Mouse (Mus musculus) embryonic facial prominence, embryonic 13.5 days (tissue): Measurements from ENCODE around the gene Pdia5. TPM values are rescaled to one million over a fixed set of nuclear protein-coding genes. Genes with fewer than 3 reads are reported as not detected.

ENCODE experiments used
- ATAC-seq: fragments of 200-750 bp; cut with Nextera tagmentation; 2 replicates; pipeline ENCODE4 v1.8.0; 2017; ENCODE audit warnings: low read depth; ENCODE audit not compliant: insufficient number of reproducible peaks, insufficient read depth, low FRiP score, low TSS enrichment
- H3K27ac ChIP-seq: fragments of 300-500 bp; sonication (generic); 2 replicates; pipeline ENCODE4 v1.5.1; 2015; ENCODE audit warnings: moderate library complexity, mild to moderate bottlenecking, inconsistent platforms
- H3K27me3 ChIP-seq: fragments of 300-500 bp; sonication (generic); 2 replicates; pipeline ENCODE4 v1.6.1; 2015; ENCODE audit warnings: mild to moderate bottlenecking, inconsistent platforms
- H3K36me3 ChIP-seq: fragments of 300-500 bp; sonication (generic); 2 replicates; pipeline ENCODE4 v1.6.1; 2015; ENCODE audit warnings: mild to moderate bottlenecking, inconsistent platforms
- H3K4me1 ChIP-seq: fragments of 300-500 bp; sonication (generic); 2 replicates; pipeline ENCODE4 v1.6.1; 2015; ENCODE audit warnings: inconsistent platforms
- H3K4me2 ChIP-seq: fragments of 300-500 bp; sonication (generic); 2 replicates; pipeline ENCODE4 v1.6.1; 2015; ENCODE audit warnings: moderate library complexity, mild to moderate bottlenecking, inconsistent platforms
- H3K4me3 ChIP-seq: fragments of 300-500 bp; sonication (generic); 2 replicates; pipeline ENCODE4 v1.5.1; 2015; ENCODE audit warnings: mild to moderate bottlenecking, inconsistent platforms
- H3K9ac ChIP-seq: fragments of 300-500 bp; sonication (generic); 2 replicates; pipeline ENCODE4 v1.6.1; 2015; ENCODE audit warnings: mild to moderate bottlenecking, inconsistent platforms
- H3K9me3 ChIP-seq: fragments of 300-500 bp; sonication (generic); 2 replicates; pipeline ENCODE4 v1.6.1; 2016; ENCODE audit warnings: inconsistent platforms
- WGBS: fragments of 180-500 bp; shearing (Covaris S2); methylation state at CpG from one replicate; pipeline ENCODE4 v1.1.7; 2015; ENCODE audit warnings: mixed read lengths; 5-methylcytosine and 5-hydroxymethylcytosine counted together
- polyA plus RNA-seq: library from polyadenylated mRNA; unstranded; fragments of >200 nt; fragmentation: Nextera tagmentation; extraction: Ambion mirVana; gene quantifications from 2 replicates; pipeline ENCODE4 v1.2.1, GENCODE M21; 2015

Gene Pdia5
- polyA plus RNA-seq, 1 experiment from 2014 or later, result 33.3 TPM

DNA sequence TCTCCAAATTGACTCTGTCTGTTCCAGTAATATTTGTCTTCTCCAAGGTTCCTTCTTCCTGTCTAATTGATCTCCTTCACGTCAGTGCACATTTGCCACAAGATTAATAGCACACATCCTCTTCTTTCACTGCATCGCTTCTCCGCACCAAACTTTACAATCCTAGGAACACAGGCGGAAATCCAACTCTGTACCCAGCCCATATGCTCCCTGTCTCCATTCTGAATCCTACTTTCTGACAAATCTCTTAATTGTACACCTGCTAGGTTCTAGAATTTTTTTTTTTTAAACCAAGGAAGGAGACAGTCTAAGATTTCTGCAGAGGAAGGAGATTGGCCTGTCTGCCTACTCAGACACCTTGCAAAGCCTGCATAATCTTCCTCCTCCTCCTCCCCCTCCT is 59.1 kb downstream of the Pdia5 start:
- no peak overlapping the region for H3K4me3 ChIP-seq
- no peak overlapping the region for H3K27ac ChIP-seq
- H3K36me3 ChIP-seq, result peaks cover 41% of the 10 kb centered on the region
- no peaks in the 10 kb centered on the region for H3K27me3 ChIP-seq
- H3K9ac ChIP-seq, result no peak overlapping the region
- WGBS, result 82% methylated on average over 4 of the region's 4 CpGs
- H3K4me2 ChIP-seq, result no peak overlapping the region
- no peaks in the 10 kb centered on the region for H3K9me3 ChIP-seq
- no peak for ATAC-seq
- no peaks in the 10 kb centered on the region for H3K4me1 ChIP-seq

DNA sequence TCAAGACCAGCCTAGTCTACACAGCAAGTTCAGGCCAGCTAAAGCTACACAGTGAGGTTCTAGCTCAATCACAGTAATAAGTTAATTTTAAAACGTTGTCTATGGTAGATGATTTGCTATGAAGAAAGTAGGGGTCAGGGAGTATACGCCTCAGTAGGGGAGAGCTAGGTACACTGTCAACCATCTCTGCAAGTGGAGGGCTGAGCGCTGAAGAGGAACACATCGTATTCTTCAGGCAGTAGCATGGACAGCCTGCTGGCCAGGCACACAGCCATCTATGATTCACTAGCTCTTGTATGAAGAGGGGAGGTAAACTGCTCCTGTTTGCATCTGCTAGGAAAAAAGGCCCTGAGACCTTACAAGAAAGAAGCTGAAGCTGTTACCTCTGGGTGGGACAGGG is 65.7 kb downstream of the Pdia5 start:
- WGBS, result 90% methylated on average over 4 of the region's 4 CpGs
- Histone ChIP-seq H3K36me3 (peaks cover 9% of the 10 kb centered on the region), H3K9ac (no peak overlapping the region), H3K9me3 (no peaks in the 10 kb centered on the region), H3K27ac (no peak overlapping the region), H3K4me3 (no peak overlapping the region), H3K27me3 (no peaks in the 10 kb centered on the region), H3K4me1 (peaks cover 10% of the 10 kb centered on the region; the same call in 1 of the 2 replicates), H3K4me2 (no peak overlapping the region)
- no peak for ATAC-seq

DNA sequence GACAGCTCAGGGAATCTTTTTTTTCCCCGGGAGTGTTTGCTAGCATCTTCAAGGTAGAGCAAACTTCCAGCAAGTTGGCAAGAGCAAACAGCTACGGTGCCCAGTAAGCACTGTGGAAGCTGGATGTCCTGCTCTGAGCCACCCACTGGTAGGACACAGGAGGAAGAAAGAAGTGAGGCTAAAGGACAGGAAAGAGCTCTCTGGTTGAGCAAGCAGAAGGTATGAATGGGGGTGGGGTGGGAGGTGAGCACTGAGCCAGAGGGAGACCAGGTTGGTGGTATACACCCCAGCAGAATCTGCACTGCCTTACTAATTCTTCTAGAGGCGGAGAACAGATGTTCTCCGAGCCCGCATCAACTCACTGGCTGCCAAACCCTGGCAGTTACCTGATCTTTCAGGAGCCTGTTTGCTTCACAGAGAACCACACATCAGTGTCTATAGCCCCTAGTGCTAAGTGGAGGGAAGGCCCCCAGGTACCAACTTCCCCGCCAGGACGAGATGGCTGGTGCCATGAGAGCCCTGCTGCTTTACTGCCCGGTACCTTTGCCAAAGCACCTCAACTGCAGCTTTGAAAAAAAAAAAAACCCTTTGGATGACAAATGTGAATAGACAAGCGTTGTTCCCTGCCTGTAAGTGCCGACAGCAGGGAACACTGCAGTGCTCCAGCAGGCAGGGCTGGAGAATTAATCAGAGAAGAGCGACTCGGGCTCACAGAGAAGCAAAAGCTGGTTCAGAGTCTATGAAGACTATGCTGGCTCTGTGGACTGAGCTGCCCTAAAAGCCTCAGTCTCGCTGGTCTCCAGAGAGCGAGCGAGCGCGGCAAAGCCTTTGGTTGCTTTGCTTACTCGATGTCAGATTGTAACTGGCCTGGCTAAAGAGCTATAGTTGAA is 67.2 kb downstream of the Pdia5 start:
- ATAC-seq, result no peak
- no peaks in the 10 kb centered on the region for H3K27me3 ChIP-seq
- WGBS, result 51% methylated on average over 18 of the region's 18 CpGs
- no peak overlapping the region for H3K9ac ChIP-seq
- H3K4me3 ChIP-seq, result no peak overlapping the region
- peaks cover 9% of the 10 kb centered on the region for H3K36me3 ChIP-seq
- no peak overlapping the region for H3K27ac ChIP-seq
- H3K9me3 ChIP-seq, result no peaks in the 10 kb centered on the region
- H3K4me2 ChIP-seq, result 0 out of 2 replicates have a peak overlapping the region, but pooled peaks have one; percentile 3
- peaks cover 10% of the 10 kb centered on the region; the same call in 1 of the 2 replicates for H3K4me1 ChIP-seq

DNA sequence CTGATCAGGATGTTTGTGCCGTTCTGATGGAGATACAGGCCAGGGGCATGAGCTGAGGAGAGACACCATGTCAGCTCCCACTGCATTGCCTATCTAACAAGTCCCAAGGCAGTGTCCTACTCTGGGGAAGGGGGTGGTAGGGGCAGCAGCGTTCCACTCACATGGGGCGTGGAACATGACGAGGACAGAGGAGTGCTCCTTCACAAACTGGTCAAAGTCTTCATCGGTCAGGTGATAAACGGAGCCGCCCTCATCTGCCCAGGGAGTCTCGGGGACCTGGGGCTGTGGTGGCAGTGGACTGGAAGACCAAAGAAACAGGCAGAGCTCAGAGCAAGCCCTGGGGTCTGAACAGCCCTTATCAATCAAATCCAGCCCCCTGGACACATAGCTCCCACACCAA is 68.0 kb downstream of the Pdia5 start:
- H3K36me3 ChIP-seq, result peaks cover 9% of the 10 kb centered on the region
- ATAC-seq, result no peak
- H3K27me3 ChIP-seq, result no peaks in the 10 kb centered on the region
- H3K27ac ChIP-seq, result no peak overlapping the region
- no peak overlapping the region for H3K9ac ChIP-seq
- H3K4me3 ChIP-seq, result no peak overlapping the region
- peaks cover 10% of the 10 kb centered on the region; the same call in 1 of the 2 replicates for H3K4me1 ChIP-seq
- WGBS, result 92% methylated on average over 8 of the region's 8 CpGs
- H3K4me2 ChIP-seq, result no peak overlapping the region
- H3K9me3 ChIP-seq, result no peaks in the 10 kb centered on the region

DNA sequence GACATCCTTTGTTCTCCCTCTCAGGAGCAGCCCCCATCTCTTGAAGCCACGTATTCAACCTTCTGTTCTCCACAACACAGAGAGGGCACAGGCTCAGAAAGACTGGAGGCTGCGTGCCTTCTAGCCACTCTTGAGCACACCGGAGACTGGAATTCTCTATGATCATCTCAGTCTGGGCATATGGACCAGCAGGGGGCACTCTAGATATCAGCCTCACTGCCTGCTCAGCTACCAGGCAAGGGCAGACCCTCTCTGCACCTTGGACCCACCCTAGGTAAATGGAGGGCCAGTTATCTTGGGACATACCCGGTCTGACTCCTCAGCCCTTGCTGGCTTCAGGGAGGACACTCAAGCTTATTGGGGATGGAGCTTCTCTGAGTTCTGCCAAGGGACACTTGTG is 68.5 kb downstream of the Pdia5 start:
- peaks cover 10% of the 10 kb centered on the region; the same call in 1 of the 2 replicates for H3K4me1 ChIP-seq

DNA sequence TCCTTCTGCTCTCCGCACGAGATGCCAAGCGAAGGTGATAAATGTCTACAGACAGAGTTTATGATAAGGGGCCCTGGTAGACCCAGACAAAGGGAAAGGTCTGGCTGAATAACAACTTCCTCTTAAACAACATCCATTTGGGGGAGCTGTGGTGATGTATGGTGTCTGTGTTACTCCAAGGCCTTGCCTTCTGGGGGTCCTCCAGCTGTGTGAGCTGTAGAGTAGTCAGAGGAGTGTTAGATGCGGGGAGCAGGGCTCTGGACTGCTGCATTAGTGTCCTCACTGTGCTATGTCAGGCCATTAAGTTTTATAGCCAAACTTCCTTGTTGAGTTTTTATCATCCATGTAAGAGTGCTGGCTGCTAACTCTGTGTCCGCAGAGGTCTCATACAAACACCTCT is 76.1 kb downstream of the Pdia5 start:
- Histone ChIP-seq H3K27ac (no peak overlapping the region), H3K9ac (no peak overlapping the region), H3K4me2 (no peak overlapping the region), H3K36me3 (peaks cover 14% of the 10 kb centered on the region), H3K27me3 (no peaks in the 10 kb centered on the region), H3K9me3 (no peaks in the 10 kb centered on the region), H3K4me3 (no peak overlapping the region), H3K4me1 (no peaks in the 10 kb centered on the region)
- no peak for ATAC-seq
- 93% methylated on average over 5 of the region's 5 CpGs for WGBS

More for the DNA sequence above, 68.5 kb downstream of the Pdia5 start:
- H3K9ac ChIP-seq, result no peak overlapping the region
- H3K4me3 ChIP-seq, result no peak overlapping the region
- H3K9me3 ChIP-seq, result no peaks in the 10 kb centered on the region
- H3K27me3 ChIP-seq, result no peaks in the 10 kb centered on the region
- peaks cover 9% of the 10 kb centered on the region for H3K36me3 ChIP-seq
- no peak overlapping the region for H3K4me2 ChIP-seq
- H3K27ac ChIP-seq, result no peak overlapping the region
- ATAC-seq, result no peak
- 76% methylated on average over 4 of the region's 4 CpGs for WGBS

DNA sequence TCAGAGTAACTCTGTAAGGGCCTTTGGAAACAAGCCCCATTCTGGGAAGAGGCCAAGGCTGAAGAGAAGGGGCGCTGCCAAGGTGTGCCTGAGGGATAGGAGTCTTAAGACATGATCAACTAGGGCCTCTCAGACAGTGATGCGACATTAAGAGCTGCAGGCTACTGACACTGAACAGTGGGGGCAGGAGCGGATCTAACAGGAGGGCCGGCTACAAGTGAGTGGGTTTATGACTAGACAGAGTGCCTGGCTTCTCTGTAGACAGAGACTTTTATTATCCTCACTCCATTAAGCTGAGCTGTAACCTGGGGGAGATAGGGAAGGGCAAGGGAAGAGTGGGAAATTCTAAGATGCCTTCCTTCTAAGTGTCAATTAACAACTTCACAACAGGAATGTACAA is 84.0 kb downstream of the Pdia5 start:
- WGBS, result 66% methylated on average over 4 of the region's 4 CpGs
- ATAC-seq, result no peak
- no peaks in the 10 kb centered on the region for H3K4me1 ChIP-seq
- H3K27ac ChIP-seq, result no peak overlapping the region
- no peak overlapping the region for H3K9ac ChIP-seq
- H3K36me3 ChIP-seq, result peaks cover 57% of the 10 kb centered on the region
- H3K4me2 ChIP-seq, result no peak overlapping the region
- H3K4me3 ChIP-seq, result no peak overlapping the region
- no peaks in the 10 kb centered on the region for H3K9me3 ChIP-seq
- H3K27me3 ChIP-seq, result no peaks in the 10 kb centered on the region

DNA sequence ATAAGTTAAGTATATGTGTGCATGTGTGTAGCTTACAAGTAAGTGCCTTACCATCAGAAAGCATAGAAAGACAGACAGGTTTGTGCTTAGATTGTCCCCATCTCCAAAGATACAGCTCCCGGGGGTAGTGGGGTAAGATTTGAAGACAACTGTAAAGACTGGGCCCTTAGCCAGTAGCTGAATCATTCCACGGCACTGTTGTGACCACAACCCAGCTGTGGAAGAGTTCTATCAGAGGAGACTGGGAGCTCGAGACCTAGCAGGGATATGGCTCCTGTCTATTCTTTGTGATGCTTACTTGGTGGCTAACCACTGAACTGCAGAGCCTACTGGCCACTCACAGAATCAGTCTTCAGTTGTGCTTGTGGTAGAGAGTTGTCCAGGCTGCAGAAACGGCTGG is 84.5 kb downstream of the Pdia5 start:
- Histone ChIP-seq H3K4me1 (no peaks in the 10 kb centered on the region), H3K27me3 (no peaks in the 10 kb centered on the region), H3K36me3 (peaks cover 58% of the 10 kb centered on the region), H3K4me3 (no peak overlapping the region), H3K4me2 (no peak overlapping the region), H3K27ac (no peak overlapping the region), H3K9ac (no peak overlapping the region), H3K9me3 (no peaks in the 10 kb centered on the region)
- WGBS, result 81% methylated on average over 4 of the region's 4 CpGs
- ATAC-seq, result no peak

DNA sequence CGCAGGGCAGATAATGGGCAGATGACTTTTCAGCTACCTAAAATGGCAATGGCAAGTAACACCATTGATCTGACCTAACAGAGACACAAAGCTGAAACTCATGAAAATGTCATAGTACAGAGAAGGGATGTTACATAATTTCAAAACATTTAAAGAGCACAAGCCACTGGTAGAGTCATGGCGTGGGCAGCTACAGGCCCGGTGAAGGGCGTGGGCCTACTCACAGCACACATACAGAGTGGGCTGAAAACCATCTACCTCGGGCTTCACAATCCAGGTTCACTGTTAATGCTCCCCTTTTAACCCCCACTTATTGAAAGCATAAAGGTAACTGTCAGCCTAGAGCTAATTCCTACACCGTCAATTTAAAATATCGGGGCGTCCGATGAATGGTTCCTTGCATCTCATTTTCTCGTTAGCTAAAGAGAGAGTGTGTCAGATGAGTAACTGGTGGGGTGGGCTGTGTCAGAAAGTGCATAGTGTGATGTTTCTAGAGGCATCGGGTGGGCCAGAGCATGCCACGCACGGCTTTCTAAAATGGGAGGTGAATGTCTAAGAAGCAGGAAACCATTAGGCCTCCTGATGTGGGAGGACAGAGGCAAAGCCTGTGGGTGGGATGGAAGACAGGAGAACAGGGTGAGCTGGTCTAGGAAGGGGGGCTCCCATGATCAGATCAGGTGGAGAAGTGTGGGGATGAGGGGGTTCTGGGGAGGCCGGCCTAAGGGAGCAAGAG is 85.2 kb downstream of the Pdia5 start:
- no peaks in the 10 kb centered on the region for H3K27me3 ChIP-seq
- H3K4me1 ChIP-seq, result no peaks in the 10 kb centered on the region
- 90% methylated on average over 14 of the region's 14 CpGs for WGBS
- peaks cover 58% of the 10 kb centered on the region for H3K36me3 ChIP-seq
- H3K27ac ChIP-seq, result no peak overlapping the region
- H3K9me3 ChIP-seq, result no peaks in the 10 kb centered on the region
- no peak overlapping the region for H3K4me2 ChIP-seq
- no peak for ATAC-seq
- H3K4me3 ChIP-seq, result no peak overlapping the region
- no peak overlapping the region for H3K9ac ChIP-seq

DNA sequence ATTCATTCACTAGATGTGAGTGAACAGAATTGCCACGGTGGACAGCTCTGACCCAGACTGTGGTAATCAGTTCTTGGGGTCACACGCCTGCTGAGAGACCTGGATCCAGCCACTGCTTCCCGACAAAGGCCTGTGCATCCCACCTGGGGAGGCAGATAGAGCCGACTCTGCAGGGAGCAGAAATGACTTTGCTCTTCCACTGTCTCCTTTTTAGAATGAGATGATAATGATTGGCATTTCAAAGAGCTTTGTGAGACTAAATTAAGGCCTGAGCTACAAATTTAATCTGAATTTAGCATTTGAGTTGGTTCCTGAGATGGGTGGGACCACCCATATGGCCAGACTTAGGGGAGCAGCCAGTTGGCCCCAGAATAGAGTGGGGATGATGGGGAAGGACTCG is 85.8 kb downstream of the Pdia5 start:
- H3K36me3 ChIP-seq, result peaks cover 53% of the 10 kb centered on the region

DNA sequence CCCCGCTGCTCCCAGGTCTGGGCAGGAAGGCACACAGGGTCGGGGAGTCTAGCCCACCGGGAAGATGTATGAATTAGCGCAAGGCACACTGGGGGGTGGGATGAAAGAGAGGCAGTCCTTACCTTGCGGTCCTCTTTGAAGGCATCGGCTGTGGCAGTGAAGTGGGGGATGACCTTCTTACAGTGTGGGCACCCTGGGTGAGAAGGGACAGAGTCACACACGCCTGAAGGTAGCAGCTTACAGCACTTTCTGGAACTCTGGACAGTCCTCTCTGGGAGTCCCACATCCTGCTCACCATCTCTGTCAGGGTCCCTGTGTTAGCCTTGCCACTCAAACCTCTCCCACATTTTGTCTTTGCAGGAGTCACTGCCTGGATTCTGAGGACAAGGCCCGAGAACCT is 86.8 kb downstream of the Pdia5 start:
- no peak overlapping the region for H3K27ac ChIP-seq
- no peak overlapping the region for H3K9ac ChIP-seq
- no peaks in the 10 kb centered on the region for H3K27me3 ChIP-seq
- 93% methylated on average over 8 of the region's 8 CpGs for WGBS
- no peak overlapping the region for H3K4me2 ChIP-seq
- no peak for ATAC-seq
- no peak overlapping the region for H3K4me3 ChIP-seq
- 0 out of 2 replicates have a peak, but pooled peaks cover 5% of the 10 kb centered on the region for H3K4me1 ChIP-seq
- no peaks in the 10 kb centered on the region for H3K9me3 ChIP-seq
- peaks cover 52% of the 10 kb centered on the region for H3K36me3 ChIP-seq

More for the DNA sequence above, 85.8 kb downstream of the Pdia5 start:
- Histone ChIP-seq H3K27ac (no peak overlapping the region), H3K27me3 (no peaks in the 10 kb centered on the region), H3K4me2 (no peak overlapping the region), H3K9ac (no peak overlapping the region), H3K9me3 (no peaks in the 10 kb centered on the region), H3K4me3 (no peak overlapping the region), H3K4me1 (0 out of 2 replicates have a peak, but pooled peaks cover 4% of the 10 kb centered on the region)
- no peak for ATAC-seq
- 63% methylated on average over 5 of the region's 5 CpGs for WGBS
